Mouse (Mus musculus) erythroblast, embryonic 14.5 days (primary cell): ENCODE measurements around the gene 1110032A03Rik.

Source experiments
- GATA1 ChIP-seq: IDR thresholded peaks from 2 replicates; pipeline ENCODE4 v1.6.1; 2012; ENCODE audit warnings: low read length, inconsistent platforms, mixed read lengths
- TAL1 ChIP-seq: IDR thresholded peaks from 3 replicates; pipeline ENCODE4 v1.6.1; 2012; ENCODE audit warnings: low read length, inconsistent platforms, mixed read lengths

GRCm38 (mm10) chr9:50732560-50732959 is 42.8 kb downstream of the 1110032A03Rik start:
- TF ChIP-seq TAL1 (no peak), GATA1 (no peak)
